In genomic region chr5:104108879-104109369, GRCm38 (mm10) we compare ENCODE assay signal across 8 mouse cellular contexts. TPM values are rescaled to one million over a fixed set of nuclear protein-coding genes. Genes with fewer than 3 reads are reported as not detected.
DNase-seq lines count a peak whose midpoint lies in the region; ATAC-seq and TF ChIP-seq lines count a peak whose summit lies in the region.

No protein-coding gene starts in this region.

- ATAC-seq in embryonic facial prominence, embryonic 15.5 days (ENCODE audit: insufficient number of reproducible peaks, low FRiP score, low TSS enrichment, low read depth) = peak; percentile 22; the same call in 1 of the 2 replicates
- peak; percentile 25; the same call in 1 of the 2 replicates for ATAC-seq in intestine, embryonic 15.5 days
- peak; percentile 58 for ATAC-seq in midbrain, embryonic 11.5 days (ENCODE audit: low FRiP score)

- H3K4me3 ChIP-seq in ES-E14 (ENCODE audit: insufficient read depth in 1 of 2, low read depth in 1 of 2, low read length in 2 of 2, poor library complexity in 1 of 2, severe bottlenecking in 1 of 2) = no peak overlapping the region; a peak in 1 of 4 replicates
- H3K4me3 ChIP-seq in embryonic facial prominence, embryonic 15.5 days (replicated peaks) = peak overlapping the region; percentile 28
- H3K4me3 ChIP-seq in intestine, embryonic 15.5 days (replicated peaks) = no peak overlapping the region
- H3K4me3 ChIP-seq in midbrain, embryonic 11.5 days (ENCODE audit: low read depth, low read length) = peak overlapping the region; percentile 15; the same call in 1 of the 2 replicates

- H3K4me2 ChIP-seq in embryonic facial prominence, embryonic 15.5 days (replicated peaks) = peak overlapping the region; percentile 50
- peak overlapping the region; percentile 45 for H3K4me2 ChIP-seq in intestine, embryonic 15.5 days (replicated peaks)
- H3K4me2 ChIP-seq in midbrain, embryonic 11.5 days = peak overlapping the region; percentile 40

- peak overlapping the region; percentile 26; the same call in 1 of the 2 replicates for H3K27ac ChIP-seq in ES-E14 (ENCODE audit: insufficient read depth, low read depth, low read length, poor library complexity, severe bottlenecking)
- H3K27ac ChIP-seq in embryonic facial prominence, embryonic 15.5 days (replicated peaks) = peak overlapping the region; percentile 44; the same call in 1 of the 2 replicates
- H3K27ac ChIP-seq in intestine, embryonic 15.5 days = peak overlapping the region; percentile 70
- peak overlapping the region; percentile 82 for H3K27ac ChIP-seq in midbrain, embryonic 11.5 days (ENCODE audit: low read depth, low read length)

- H3K9me3 ChIP-seq in ES-E14 (ENCODE audit: control insufficient read depth, insufficient read depth, low read depth, low read length) = no peaks in the 10 kb centered on the region
- no peaks in the 10 kb centered on the region for H3K9me3 ChIP-seq in embryonic facial prominence, embryonic 15.5 days (replicated peaks)
- H3K9me3 ChIP-seq in intestine, embryonic 15.5 days = no peaks in the 10 kb centered on the region
- no peaks in the 10 kb centered on the region for H3K9me3 ChIP-seq in midbrain, embryonic 11.5 days (ENCODE audit: control insufficient read depth, low read length)

- in situ Hi-C loops in ES-E14 (cut with MboI; ENCODE audit: low sequenced_read_pairs in 2 of 2, unreplicated experiment in 2 of 2) = no loop called here

- no peak overlapping the region for H3K9ac ChIP-seq in ES-E14 (ENCODE audit: insufficient read depth, low read depth, low read length, poor library complexity, severe bottlenecking)
- no peak overlapping the region for H3K9ac ChIP-seq in embryonic facial prominence, embryonic 15.5 days
- no peak overlapping the region for H3K9ac ChIP-seq in intestine, embryonic 15.5 days
- H3K9ac ChIP-seq in midbrain, embryonic 11.5 days (ENCODE audit: low read length) = peak overlapping the region; percentile 41

- 7% methylated on average over 18 of the region's 18 CpGs for WGBS in embryonic facial prominence, embryonic 15.5 days
- 24% methylated on average over 18 of the region's 18 CpGs for WGBS in intestine, embryonic 15.5 days
- WGBS in midbrain, embryonic 11.5 days = 10% methylated on average over 18 of the region's 18 CpGs

- H3K27me3 ChIP-seq in embryonic facial prominence, embryonic 15.5 days = no peaks in the 10 kb centered on the region
- H3K27me3 ChIP-seq in intestine, embryonic 15.5 days (replicated peaks) = no peaks in the 10 kb centered on the region
- H3K27me3 ChIP-seq in midbrain, embryonic 11.5 days (ENCODE audit: control insufficient read depth, insufficient read depth, low read length) = peaks cover 8% of the 10 kb centered on the region

- DNase-seq in embryo, embryonic 10 days (ENCODE audit: low spot score) = peak; percentile 79
- no peak for DNase-seq in embryo, embryonic 9.5 days (ENCODE audit: extremely low spot score)
- DNase-seq in ES-E14 (ENCODE audit: low read depth, low spot score) = peak; percentile 72
- DNase-seq in midbrain, embryonic 11.5 days (ENCODE audit: low spot score, missing footprints) = peak; percentile 96
- peak; percentile 77 for DNase-seq in telencephalon, adult 2 months (ENCODE audit: low read depth, low spot score)
- DNase-seq in spleen, postnatal 36 days (ENCODE audit: low spot score in 2 of 2) = no peak

- peaks cover 23 to 30% of the 10 kb centered on the region in 2 experiments for H3K4me1 ChIP-seq in ES-E14 (ENCODE audit: control insufficient read depth in 2 of 2, insufficient read depth in 2 of 2, low read length in 2 of 2, poor library complexity in 1 of 2)
- peaks cover 43% of the 10 kb centered on the region for H3K4me1 ChIP-seq in embryonic facial prominence, embryonic 15.5 days
- H3K4me1 ChIP-seq in intestine, embryonic 15.5 days (replicated peaks) = peaks cover 18% of the 10 kb centered on the region; the same call in 1 of the 2 replicates
- H3K4me1 ChIP-seq in midbrain, embryonic 11.5 days (ENCODE audit: control insufficient read depth, insufficient read depth, low read length) = peaks cover 55% of the 10 kb centered on the region

- no peaks in the 10 kb centered on the region for H3K36me3 ChIP-seq in ES-E14 (ENCODE audit: control insufficient read depth, insufficient read depth, low read length, poor library complexity, severe bottlenecking)
- H3K36me3 ChIP-seq in embryonic facial prominence, embryonic 15.5 days = no peaks in the 10 kb centered on the region
- no peaks in the 10 kb centered on the region for H3K36me3 ChIP-seq in intestine, embryonic 15.5 days
- H3K36me3 ChIP-seq in midbrain, embryonic 11.5 days (ENCODE audit: control insufficient read depth, insufficient read depth, low read length) = no peaks in the 10 kb centered on the region

TF ChIP-seq in ES-E14, 5 proteins besides CTCF, POLR2A, EP300 and RAD21:
- TF ChIP-seq MAFK (IDR thresholded peaks at IDR 0.05; ENCODE audit: insufficient read depth, low read depth, low read length) (peak; percentile 78), CHD2 (IDR thresholded peaks at IDR 0.05; ENCODE audit: low read depth, low read length) (no peak)

RNA-seq across cellular contexts. Expression of gene Sparcl1, which starts 4.6 kb away (rescaled TPM):
- 0.13 TPM in 1 of 2 replicates, not detected in the other for total RNA-seq in ES-E14 (2012; rRNA removed)
- 107 and 117 TPM in 2 replicates for polyA plus RNA-seq in embryonic facial prominence, embryonic 15.5 days (2015; fragmentation: Nextera tagmentation; extraction: Ambion mirVana)
- 185 and 198 TPM in 2 replicates for polyA plus RNA-seq in intestine, embryonic 15.5 days (2015; fragmentation: Nextera tagmentation; extraction: Ambion mirVana)
- 49.8 and 58.3 TPM in 2 replicates for polyA plus RNA-seq in midbrain, embryonic 11.5 days (2014; fragmentation: Nextera tagmentation; extraction: Ambion mirVana)

RNA-seq across cellular contexts. Expression of gene Gm17660, which starts 31.5 kb away (rescaled TPM):
- total RNA-seq in ES-E14 (2012; rRNA removed) = not detected in 2 replicates
- polyA plus RNA-seq in embryonic facial prominence, embryonic 15.5 days (2015; fragmentation: Nextera tagmentation; extraction: Ambion mirVana) = 0.35 TPM in 1 of 2 replicates, not detected in the other
- polyA plus RNA-seq in intestine, embryonic 15.5 days (2015; fragmentation: Nextera tagmentation; extraction: Ambion mirVana) = not detected in 2 replicates
- polyA plus RNA-seq in midbrain, embryonic 11.5 days (2014; fragmentation: Nextera tagmentation; extraction: Ambion mirVana) = 0.29 TPM in 1 of 2 replicates, not detected in the other

Comparison
In these comparisons a context has a peak if more than half of its experiments do, and no peak if none do; other contexts are left out.
1. DNase-seq: peak in embryo, embryonic 10 days (single experiment), ES-E14 (single experiment), midbrain, embryonic 11.5 days (single experiment) and telencephalon, adult 2 months (single experiment); none in embryo, embryonic 9.5 days (single experiment) and spleen, postnatal 36 days (0 of 2).
2. H3K27ac ChIP-seq: peak in every context shown above with its lines; median percentile 82 in midbrain, embryonic 11.5 days; 70 in intestine, embryonic 15.5 days; 44 in embryonic facial prominence, embryonic 15.5 days; 26 in ES-E14.
3. H3K4me3 ChIP-seq: peak in embryonic facial prominence, embryonic 15.5 days (single experiment) and midbrain, embryonic 11.5 days (single experiment); none in ES-E14 (0 of 2) and intestine, embryonic 15.5 days (single experiment).
4. Peak in every context shown above with its lines, with median percentiles within 50 percentile points of each other: ATAC-seq and H3K4me2 ChIP-seq.